Mouse (Mus musculus) lung, postnatal 0 days (tissue): ENCODE measurements around the gene Msi2.

Source experiments
- CTCF ChIP-seq: IDR thresholded peaks from 2 replicates; pipeline ENCODE4 v1.5.1; 2016; ENCODE audit warnings: antibody characterized with exemption, mild to moderate bottlenecking
- EP300 ChIP-seq: IDR thresholded peaks from 2 replicates; pipeline ENCODE4 v1.6.1; 2016; ENCODE audit warnings: antibody characterized with exemption, mild to moderate bottlenecking, control low read depth

DNA sequence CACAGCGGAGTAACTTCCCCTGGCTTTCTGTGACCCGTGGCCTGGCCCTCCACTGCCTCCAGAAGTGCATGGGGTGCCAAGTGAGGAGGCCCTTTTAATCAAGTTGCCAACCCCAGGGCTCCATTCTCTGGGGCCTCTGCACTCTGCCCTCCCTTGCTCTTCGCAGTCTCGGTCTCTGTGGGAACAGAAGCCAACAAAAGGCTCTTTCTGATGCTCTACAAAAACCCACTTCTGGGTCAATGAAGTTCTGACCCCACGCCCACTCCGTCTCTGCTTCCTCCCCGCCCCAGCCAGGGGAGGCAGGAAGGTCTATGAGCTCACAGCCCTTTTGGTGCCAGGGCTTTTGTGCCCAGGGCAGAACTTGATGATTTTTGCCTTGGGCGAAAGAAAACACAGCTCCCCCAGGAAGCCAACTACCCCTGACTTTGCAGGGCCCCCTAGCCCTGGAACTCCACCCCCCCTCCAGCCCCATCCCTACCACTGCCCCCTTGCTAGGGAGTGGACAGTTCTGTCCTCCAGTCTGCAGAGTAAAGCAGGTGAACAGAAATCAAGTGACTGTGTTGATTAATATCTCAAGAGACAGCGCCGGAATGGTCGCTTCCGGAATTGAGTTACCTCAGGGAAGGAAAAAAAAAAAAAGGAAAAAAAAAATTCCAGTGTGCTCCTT is 246.2 kb downstream of the Msi2 start:
- TF ChIP-seq CTCF: no peak
- TF ChIP-seq EP300: no peak
